Mouse (Mus musculus) heart, postnatal 0 days (tissue): ENCODE results near the gene Cers6.

ENCODE experiments used
- CTCF ChIP-seq: IDR thresholded peaks from 2 replicates; pipeline ENCODE4 v1.5.1; 2016; ENCODE audit warnings: antibody characterized with exemption, control low read depth, low read depth
- EP300 ChIP-seq: IDR thresholded peaks from 2 replicates; pipeline ENCODE4 v1.6.1; 2016; ENCODE audit warnings: antibody characterized with exemption, low read depth

GRCm38 (mm10) chr2:68900640-68901378 is 39.6 kb downstream of the Cers6 start:
- no peak for TF ChIP-seq CTCF
- no peak for TF ChIP-seq EP300
